Mouse (Mus musculus): ENCODE results near the gene Asb11. TPM values are rescaled to one million over a fixed set of nuclear protein-coding genes. Genes with fewer than 3 reads are reported as not detected.

The Asb11 gene
- polyA plus RNA-seq (2012), result not detected in 2 replicates

DNA sequence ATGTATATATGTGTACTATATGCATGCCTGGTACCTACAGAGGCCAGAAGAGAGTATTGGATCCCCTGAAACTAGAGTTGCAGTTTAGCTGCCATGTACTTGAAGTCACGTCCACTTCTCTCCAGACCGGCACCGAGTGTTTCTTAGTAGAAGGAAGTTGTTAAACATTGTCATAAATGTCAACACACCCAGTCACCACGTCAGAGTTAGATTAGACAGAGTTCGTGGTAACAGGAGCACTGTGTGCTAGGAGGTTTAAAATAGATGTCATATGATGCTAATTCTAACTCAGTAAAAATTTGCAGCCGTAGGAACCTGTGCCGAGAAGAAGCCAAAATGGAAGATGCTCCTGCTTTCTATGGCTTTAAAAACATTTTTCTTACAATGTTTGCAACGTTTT, at the start of gene Asb11:
Gene Asb11 (plus strand): TSS at position 286 of the 400 bp plus-strand sequence.
- no peak for TF ChIP-seq GATA1 (IDR thresholded peaks at IDR 0.05; ENCODE audit: low read length)

DNA sequence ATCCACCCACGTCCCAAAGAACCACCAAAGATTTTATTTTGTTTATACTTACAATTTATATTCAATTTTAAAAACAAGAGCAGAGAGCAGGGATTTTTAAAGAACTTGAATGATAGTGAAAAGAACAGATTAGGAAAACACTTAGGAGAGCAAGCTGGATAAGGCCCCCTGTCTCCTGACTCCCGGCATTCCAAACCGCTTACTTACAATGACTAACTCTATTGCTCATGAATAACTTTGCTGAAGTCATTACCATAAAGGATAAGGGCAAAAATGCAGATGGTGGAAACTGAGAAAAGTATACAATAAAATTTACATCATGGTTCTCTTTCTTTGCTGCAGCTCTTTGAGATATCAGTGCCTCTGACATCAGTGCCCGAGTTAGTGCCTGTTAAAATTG, 42.7 kb upstream of the Asb11 start:
- no peak for TF ChIP-seq GATA1 (IDR thresholded peaks at IDR 0.05; ENCODE audit: low read length)

DNA sequence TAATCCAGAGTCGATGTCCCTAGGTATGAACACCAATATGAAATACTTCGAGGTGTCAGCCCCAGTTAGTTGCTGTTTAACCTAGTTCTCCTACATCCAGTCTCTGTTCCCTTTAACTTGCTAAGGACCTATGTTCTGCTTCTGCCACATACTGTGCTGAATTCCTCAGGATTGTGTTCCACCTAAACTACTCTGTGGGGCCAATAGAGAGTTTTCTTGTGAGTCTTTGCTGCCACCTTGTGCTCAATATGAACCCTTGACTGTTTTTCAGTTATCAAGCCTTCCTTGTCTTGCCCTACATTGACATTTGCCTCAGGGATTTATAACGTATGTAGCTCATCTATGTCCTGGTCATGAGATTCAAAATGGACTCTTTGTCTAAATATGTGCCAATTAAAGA, 38.3 kb upstream of the Asb11 start:
- TF ChIP-seq GATA1 (IDR thresholded peaks at IDR 0.05; ENCODE audit: low read length), result no peak

DNA sequence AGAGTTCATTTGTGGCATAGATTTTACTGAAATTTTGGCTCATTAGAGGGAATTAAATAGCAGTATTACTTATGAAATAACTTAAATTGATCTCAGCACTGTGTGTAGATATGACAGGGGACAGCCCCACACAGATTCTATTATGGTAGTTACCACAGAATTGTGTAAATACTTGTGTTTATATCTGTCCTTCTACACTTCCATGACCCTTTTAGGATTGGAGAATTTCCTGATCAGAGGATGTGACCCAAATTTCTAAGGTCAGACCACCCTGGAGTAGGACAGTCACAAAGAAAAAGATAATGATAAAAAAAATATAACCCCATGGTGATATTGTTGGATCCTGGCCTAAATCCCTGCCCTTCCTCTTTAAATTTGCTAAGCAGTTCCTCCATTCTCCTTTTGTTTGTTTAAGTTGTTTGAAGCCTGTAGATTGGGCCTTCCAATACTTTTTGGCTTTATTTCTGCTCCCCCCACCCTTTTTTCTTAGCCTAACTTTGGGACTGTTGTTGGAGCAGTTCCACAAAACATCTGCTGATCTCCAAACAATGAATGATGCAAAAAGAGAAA, 31.6 kb upstream of the Asb11 start:
- TF ChIP-seq GATA1 (IDR thresholded peaks at IDR 0.05; ENCODE audit: low read length), result no peak

DNA sequence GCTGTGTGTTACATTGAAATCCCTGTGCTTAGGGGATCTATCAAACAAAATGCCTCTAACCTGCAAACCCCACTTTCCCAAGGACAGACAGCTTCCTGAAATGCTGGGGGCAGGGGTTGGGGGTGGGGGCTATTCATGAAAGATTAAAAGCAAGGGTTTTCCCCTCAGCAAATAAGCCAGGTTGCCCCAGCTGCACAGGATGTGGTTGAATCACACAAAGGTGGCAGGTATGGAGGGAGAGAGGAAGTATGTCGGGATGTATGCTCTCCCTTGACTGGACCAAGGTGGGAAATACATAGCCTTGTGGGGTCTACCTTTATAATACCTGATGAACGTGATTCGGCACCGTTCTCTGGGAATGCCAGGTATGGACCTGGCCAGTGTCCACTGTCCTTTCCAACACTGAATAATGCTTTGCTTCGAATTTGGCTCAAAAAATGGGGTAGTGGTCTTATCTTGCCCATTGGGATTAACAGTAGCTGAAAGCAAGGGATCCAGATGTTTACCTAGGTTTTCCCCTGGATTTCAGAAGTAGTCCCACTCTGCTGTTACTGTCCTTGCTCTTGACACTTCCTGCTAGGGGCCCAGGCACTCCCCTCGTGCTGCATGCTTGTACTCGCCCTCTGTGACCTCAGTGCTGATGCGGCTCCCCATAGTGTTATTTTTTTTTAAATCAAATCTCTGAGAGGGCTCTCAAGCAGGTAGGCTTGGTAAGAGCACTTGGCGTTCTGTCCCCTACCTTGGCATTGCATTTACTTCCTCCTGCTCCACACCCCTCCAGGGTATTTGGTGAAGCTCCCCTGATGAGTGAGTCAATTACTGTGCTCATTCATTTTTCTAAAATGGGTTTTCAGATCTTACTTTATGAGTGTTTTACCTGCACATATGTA, 30.4 kb upstream of the Asb11 start:
- no peak for TF ChIP-seq GATA1 (IDR thresholded peaks at IDR 0.05; ENCODE audit: low read length)

DNA sequence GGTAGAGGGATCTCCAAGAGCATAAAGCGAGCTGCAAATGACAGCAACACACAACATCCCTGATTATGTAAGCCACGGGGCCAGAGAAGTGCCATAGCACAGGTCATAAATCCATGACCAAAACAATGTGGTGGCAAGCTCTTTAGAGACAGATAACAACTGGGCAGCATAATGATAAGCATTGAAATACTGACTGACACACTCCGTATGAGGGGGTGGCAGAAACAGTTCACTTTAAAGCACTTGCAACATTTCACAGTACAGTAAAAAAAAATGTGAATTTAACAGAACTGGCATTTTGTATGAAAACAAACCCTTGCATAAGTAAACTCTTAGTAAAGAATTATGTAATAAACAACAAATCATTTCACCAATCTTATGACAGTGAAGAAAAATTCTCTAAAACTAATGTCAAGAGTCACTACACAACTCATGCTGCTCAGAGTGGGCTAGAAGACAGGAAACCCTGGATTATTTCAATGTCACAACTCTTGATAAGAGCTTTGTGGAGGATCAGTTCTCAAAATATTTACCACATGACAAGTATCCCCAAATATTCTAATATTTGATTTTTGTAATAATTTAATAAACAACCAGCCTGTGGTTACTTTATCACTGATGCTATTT, 28.4 kb upstream of the Asb11 start:
- TF ChIP-seq GATA1 (IDR thresholded peaks at IDR 0.05; ENCODE audit: low read length), result no peak

DNA sequence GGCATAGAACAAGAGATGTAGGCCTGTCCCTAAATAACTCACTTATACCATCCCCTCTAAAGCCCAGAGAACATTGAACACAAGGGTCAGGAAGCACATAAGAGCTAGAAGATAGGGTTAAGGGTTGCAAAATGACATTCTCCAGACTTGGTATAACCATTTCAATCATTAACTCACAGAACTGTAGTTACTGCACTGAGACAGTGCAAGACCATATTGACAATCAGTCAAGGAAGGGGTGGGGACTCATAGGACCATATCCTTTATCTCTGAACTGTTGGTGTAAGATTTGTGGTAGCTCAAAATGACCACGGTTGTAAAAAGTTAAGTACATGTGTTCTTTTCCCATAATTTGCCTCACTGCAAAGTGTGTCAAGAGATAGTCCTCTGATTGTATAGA, 26.2 kb upstream of the Asb11 start:
- no peak for TF ChIP-seq GATA1 (IDR thresholded peaks at IDR 0.05; ENCODE audit: low read length)

DNA sequence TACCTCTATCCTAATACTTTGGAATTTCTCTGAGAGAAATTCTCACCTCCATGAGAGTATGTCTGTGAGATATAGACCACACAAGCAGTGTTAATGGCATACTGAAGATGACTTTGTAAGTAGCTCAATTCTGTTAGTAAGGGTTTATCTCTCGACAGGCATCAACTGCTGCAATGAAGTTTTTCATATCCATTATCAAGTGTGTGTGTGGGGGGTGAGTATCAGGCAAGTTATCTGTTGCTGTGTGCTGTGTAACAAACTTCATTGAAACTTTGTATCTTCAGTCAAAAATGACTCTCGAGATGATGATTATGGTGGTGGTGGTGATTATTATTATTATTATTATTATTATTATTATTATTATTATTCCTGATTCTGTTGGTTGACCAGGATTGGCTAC, 20.0 kb upstream of the Asb11 start:
- no peak for TF ChIP-seq GATA1 (IDR thresholded peaks at IDR 0.05; ENCODE audit: low read length)

DNA sequence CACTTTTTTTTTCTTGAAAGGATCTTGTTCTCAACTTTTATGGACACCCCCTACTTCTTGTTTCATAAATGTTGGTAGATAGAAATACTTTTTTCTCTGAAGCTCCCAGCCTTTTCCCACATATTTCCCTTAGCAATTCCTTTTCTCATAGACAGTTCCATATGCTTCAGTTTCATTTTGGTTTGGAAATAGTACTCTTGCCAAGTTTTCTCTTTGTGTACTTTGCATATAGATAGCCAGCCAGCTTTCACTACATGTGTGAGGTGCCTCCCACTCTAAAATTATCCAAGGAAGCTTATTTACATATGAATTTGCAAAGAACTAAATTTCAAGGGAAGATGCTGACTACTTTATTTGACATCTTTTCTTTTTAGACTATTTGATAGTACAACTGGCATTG, 18.8 kb upstream of the Asb11 start:
- no peak for TF ChIP-seq GATA1 (IDR thresholded peaks at IDR 0.05; ENCODE audit: low read length)

DNA sequence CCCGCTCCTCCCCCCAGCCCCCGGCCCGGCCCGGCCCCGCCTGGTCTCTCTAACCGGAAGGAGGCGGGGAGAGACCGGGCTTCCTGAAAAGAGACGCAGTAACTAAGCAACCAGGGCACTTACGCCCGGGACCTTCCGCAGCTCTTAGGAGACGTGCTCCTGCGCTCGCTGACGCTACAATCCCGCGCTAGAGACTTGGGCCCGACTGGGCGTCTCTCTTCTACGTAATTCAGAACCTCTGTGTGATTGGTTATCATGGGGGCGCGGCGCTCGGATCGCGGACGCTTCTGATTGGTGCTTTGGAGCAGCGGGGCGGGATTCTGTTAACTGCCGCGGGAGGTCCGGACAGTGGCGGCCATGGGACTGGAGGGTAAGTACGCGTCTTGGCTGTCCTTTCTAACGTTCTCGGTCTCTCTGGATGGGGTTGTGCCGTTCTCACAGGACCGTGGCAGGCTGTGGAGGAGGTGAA, 17.3 kb upstream of the Asb11 start, which contains the start of gene Piga:
Gene Piga (plus strand): TSS at position 317 of the 469 bp plus-strand sequence.
- TF ChIP-seq GATA1 (IDR thresholded peaks at IDR 0.05; ENCODE audit: low read length), result no peak

DNA sequence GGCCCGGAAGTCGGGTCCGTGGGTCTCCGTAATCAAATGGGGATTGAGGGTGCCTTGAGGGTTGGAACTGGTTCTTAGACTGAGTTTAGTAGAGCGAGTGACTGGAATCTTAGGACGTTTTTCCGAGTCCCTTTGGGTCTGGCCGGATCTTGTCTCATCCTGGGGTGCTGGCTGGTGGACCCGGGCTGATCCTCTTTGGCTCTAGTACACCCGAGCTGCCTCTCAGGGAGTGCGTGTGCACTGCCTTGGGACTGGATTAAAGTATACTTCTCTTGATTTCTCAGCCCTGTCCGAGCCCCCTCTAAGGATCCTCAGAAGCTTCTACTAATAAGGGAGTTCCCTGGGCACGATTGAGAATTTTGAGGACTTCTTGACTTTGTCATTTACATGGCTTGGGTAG, 16.8 kb upstream of the Asb11 start:
- TF ChIP-seq GATA1 (IDR thresholded peaks at IDR 0.05; ENCODE audit: low read length), result no peak

DNA sequence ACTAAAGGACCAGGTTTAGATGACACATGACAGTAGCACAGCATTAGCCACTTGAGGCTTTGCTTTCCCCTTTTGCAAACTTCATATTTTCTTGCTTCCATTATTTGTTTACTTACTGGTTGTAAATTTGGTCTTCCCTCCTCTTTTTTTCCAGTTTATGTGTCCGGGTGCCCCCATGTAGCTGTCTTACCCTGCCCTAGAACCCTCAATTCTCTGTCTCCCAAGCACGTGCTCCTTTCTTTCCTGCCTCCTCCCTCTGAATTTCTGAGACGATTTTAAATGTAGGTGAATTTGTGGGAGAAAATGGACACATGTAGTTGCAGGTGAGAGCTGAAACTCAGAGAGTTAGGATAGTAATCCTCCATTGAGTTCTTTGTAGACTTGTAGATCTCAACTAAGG, 16.3 kb upstream of the Asb11 start:
- no peak for TF ChIP-seq GATA1 (IDR thresholded peaks at IDR 0.05; ENCODE audit: low read length)

DNA sequence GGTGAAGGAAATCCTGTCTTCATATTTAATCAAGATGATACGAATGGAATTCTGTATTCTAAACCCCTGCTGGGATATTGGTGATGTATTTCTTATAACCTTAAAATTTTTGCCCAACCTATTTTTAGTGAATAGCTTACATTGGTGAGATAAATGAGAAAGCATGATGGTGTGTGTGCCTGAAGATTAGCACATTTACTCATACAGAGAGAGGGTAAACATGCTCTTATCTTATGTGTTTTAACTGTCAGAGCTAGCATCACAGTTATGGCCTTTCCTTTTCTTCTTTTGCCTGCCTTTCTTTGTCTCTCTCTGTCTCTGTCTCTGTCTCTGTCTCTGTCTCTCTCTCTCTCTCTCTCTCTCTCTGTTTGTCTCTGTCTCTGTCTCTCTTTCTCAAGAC, 12.0 kb upstream of the Asb11 start:
- TF ChIP-seq GATA1 (IDR thresholded peaks at IDR 0.05; ENCODE audit: low read length), result no peak

DNA sequence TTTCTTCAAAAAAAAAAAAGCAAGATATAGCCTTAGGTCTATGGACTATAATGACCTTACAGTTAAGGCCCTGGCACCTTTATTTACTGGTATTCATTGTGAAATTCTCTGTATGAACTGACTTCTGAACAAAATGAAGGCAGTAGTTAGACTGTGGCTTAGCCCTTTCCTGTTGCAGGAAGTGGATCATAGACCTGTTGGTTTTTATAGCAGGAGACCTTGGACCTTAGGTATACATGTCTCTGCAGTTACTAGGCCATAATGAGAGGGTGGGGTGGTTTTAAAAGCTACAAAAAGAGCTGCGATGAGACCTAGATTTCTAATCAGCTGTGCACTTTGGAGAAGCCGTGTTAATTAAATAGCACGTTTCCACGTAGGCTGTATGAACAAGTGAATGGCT, 9.5 kb upstream of the Asb11 start:
- no peak for TF ChIP-seq GATA1 (IDR thresholded peaks at IDR 0.05; ENCODE audit: low read length)

DNA sequence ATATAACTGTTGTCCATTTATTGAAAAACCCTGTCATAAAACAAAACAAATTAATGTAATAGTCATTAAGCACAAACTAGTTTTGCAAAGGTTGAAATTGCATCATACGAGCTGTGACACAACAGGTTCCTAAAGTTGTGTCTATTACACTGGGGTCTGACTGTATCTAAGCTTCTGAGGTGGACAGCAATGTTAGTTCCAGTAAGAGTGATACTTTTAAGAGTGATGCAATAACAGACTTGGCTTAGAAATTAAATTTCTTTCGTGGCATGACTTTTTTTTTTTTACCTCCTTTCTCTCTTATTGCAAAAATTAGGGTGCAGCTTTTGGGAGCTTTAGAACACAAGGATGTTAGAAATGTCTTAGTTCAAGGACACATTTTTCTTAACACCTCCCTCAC, 8.6 kb upstream of the Asb11 start:
- no peak for TF ChIP-seq GATA1 (IDR thresholded peaks at IDR 0.05; ENCODE audit: low read length)

DNA sequence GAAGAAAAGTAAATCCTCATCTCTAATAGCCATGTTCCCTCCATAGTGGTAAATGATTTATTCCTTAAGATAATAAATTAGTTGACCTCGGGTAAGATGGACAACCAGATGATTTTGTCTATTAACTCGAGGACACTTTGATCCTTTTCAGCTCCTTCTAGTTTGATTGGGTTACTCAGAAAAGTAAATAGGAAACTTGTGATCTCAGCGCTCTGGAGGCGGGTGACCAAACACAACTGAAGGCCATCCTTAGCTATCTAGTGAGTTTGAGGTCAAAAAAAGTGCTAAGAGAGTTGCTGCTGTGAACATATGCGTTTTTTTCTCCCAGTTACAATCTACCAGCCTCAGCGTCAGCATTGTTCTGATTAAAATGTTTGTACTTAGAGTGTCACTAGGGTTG, 6.2 kb upstream of the Asb11 start:
- no peak for TF ChIP-seq GATA1 (IDR thresholded peaks at IDR 0.05; ENCODE audit: low read length)
